Mouse (Mus musculus): Measurements from ENCODE around the gene Krt80. TPM values are rescaled to one million over a fixed set of nuclear protein-coding genes. Genes with fewer than 3 reads are reported as not detected.
A peak's percentile ranks its signal among the peaks of the same experiment; 100 is the strongest.

Gene Krt80
- polyA plus RNA-seq, 1 experiment from 2014 or later, result 0.05 TPM

GRCm38 (mm10) chr15:101320010-101320617 lies 49.8 kb downstream of the Krt80 start:
- no peak overlapping the region for H3K27ac ChIP-seq
- H3K4me1 ChIP-seq, result peaks cover 12% of the 10 kb centered on the region
- no peaks in the 10 kb centered on the region for H3K27me3 ChIP-seq
- WGBS, result 90% methylated on average over 6 of the region's 6 CpGs
- H3K9me3 ChIP-seq (replicated peaks), result no peaks in the 10 kb centered on the region
- no peaks in the 10 kb centered on the region for H3K36me3 ChIP-seq (ENCODE audit: poor library complexity, severe bottlenecking)
- no peak overlapping the region for H3K4me3 ChIP-seq
- no peak overlapping the region for H3K9ac ChIP-seq
- H3K4me2 ChIP-seq, result no peak overlapping the region
- no peak for ATAC-seq

- WGBS, result 67% methylated on average over 14 of the region's 14 CpGs
- no peak overlapping the region for H3K4me2 ChIP-seq
- no peak overlapping the region for H3K9ac ChIP-seq
- H3K36me3 ChIP-seq (ENCODE audit: poor library complexity, severe bottlenecking), result no peaks in the 10 kb centered on the region
- no peak for ATAC-seq
- no peaks in the 10 kb centered on the region for H3K27me3 ChIP-seq
- H3K9me3 ChIP-seq (replicated peaks), result no peaks in the 10 kb centered on the region
- no peak overlapping the region for H3K27ac ChIP-seq
- H3K4me1 ChIP-seq, result peaks cover 12% of the 10 kb centered on the region
- no peak overlapping the region for H3K4me3 ChIP-seq
These were observed 50.8 kb downstream of the Krt80 start for GRCm38 (mm10) chr15:101318889-101319765.

- Histone ChIP-seq H3K27me3 (no peaks in the 10 kb centered on the region), H3K4me1 (peaks cover 12% of the 10 kb centered on the region), H3K9me3 (replicated peaks) (no peaks in the 10 kb centered on the region), H3K36me3 (ENCODE audit: poor library complexity, severe bottlenecking) (no peaks in the 10 kb centered on the region), H3K4me3 (no peak overlapping the region), H3K27ac (no peak overlapping the region), H3K4me2 (no peak overlapping the region), H3K9ac (no peak overlapping the region)
- 81% methylated on average over 2 of the region's 2 CpGs for WGBS
- no peak for ATAC-seq
These were observed 52.0 kb downstream of the Krt80 start for GRCm38 (mm10) chr15:101317814-101318500.

- no peak overlapping the region for H3K27ac ChIP-seq
- H3K27me3 ChIP-seq, result no peaks in the 10 kb centered on the region
- no peaks in the 10 kb centered on the region for H3K36me3 ChIP-seq (ENCODE audit: poor library complexity, severe bottlenecking)
- 87% methylated on average over 18 of the region's 18 CpGs for WGBS
- H3K9ac ChIP-seq, result no peak overlapping the region
- no peak overlapping the region for H3K4me3 ChIP-seq
- no peaks in the 10 kb centered on the region for H3K9me3 ChIP-seq (replicated peaks)
- no peak overlapping the region for H3K4me2 ChIP-seq
- peaks cover 12% of the 10 kb centered on the region for H3K4me1 ChIP-seq
- ATAC-seq, result no peak
These were observed 52.8 kb downstream of the Krt80 start for GRCm38 (mm10) chr15:101316913-101317813.

- peak; percentile 72 for ATAC-seq
- H3K4me1 ChIP-seq, result peaks cover 12% of the 10 kb centered on the region
- WGBS, result 58% methylated on average over 13 of the region's 13 CpGs
- H3K36me3 ChIP-seq (ENCODE audit: poor library complexity, severe bottlenecking), result no peaks in the 10 kb centered on the region
- H3K9me3 ChIP-seq (replicated peaks), result no peaks in the 10 kb centered on the region
- no peak overlapping the region for H3K27ac ChIP-seq
- H3K4me2 ChIP-seq, result peak overlapping the region; percentile 41
- no peak overlapping the region for H3K9ac ChIP-seq
- no peaks in the 10 kb centered on the region for H3K27me3 ChIP-seq
- no peak overlapping the region for H3K4me3 ChIP-seq
These were observed 53.6 kb downstream of the Krt80 start for GRCm38 (mm10) chr15:101316279-101316912.

- Histone ChIP-seq H3K4me2 (peak overlapping the region; percentile 41), H3K36me3 (ENCODE audit: poor library complexity, severe bottlenecking) (no peaks in the 10 kb centered on the region), H3K4me1 (peaks cover 12% of the 10 kb centered on the region), H3K9ac (no peak overlapping the region), H3K27ac (no peak overlapping the region), H3K9me3 (replicated peaks) (no peaks in the 10 kb centered on the region), H3K27me3 (no peaks in the 10 kb centered on the region), H3K4me3 (0 out of 2 replicates have a peak overlapping the region, but pooled peaks have one; percentile 6)
- 3% methylated on average over 11 of the region's 11 CpGs for WGBS
- ATAC-seq, result peak; percentile 92
These were observed 54.1 kb downstream of the Krt80 start for GRCm38 (mm10) chr15:101315832-101316231.

GRCm38 (mm10) chr15:101315378-101315777 lies 54.6 kb downstream of the Krt80 start:
- 75% methylated on average over 4 of the region's 4 CpGs for WGBS
- Histone ChIP-seq H3K27ac (no peak overlapping the region), H3K4me1 (peaks cover 12% of the 10 kb centered on the region), H3K4me3 (0 out of 2 replicates have a peak overlapping the region, but pooled peaks have one; percentile 6), H3K9ac (no peak overlapping the region), H3K9me3 (replicated peaks) (no peaks in the 10 kb centered on the region), H3K36me3 (ENCODE audit: poor library complexity, severe bottlenecking) (no peaks in the 10 kb centered on the region), H3K4me2 (peak overlapping the region; percentile 41; the same call in 1 of the 2 replicates), H3K27me3 (no peaks in the 10 kb centered on the region)
- ATAC-seq, result peak; percentile 39; the same call in 1 of the 2 replicates

- H3K27ac ChIP-seq, result no peak overlapping the region
- no peaks in the 10 kb centered on the region for H3K9me3 ChIP-seq (replicated peaks)
- no peaks in the 10 kb centered on the region for H3K27me3 ChIP-seq
- ATAC-seq, result no peak
- no peak overlapping the region for H3K4me3 ChIP-seq
- 88% methylated on average over 6 of the region's 6 CpGs for WGBS
- H3K4me2 ChIP-seq, result no peak overlapping the region
- peaks cover 16% of the 10 kb centered on the region for H3K4me1 ChIP-seq
- no peak overlapping the region for H3K9ac ChIP-seq
- H3K36me3 ChIP-seq (ENCODE audit: poor library complexity, severe bottlenecking), result no peaks in the 10 kb centered on the region
These were observed 58.0 kb downstream of the Krt80 start for GRCm38 (mm10) chr15:101312006-101312405.

GRCm38 (mm10) chr15:101311087-101311770 lies 58.7 kb downstream of the Krt80 start:
- H3K27me3 ChIP-seq, result no peaks in the 10 kb centered on the region
- H3K4me3 ChIP-seq, result no peak overlapping the region
- peaks cover 8% of the 10 kb centered on the region for H3K4me1 ChIP-seq
- WGBS, result 60% methylated on average over 14 of the region's 15 CpGs
- H3K9ac ChIP-seq, result no peak overlapping the region
- H3K4me2 ChIP-seq, result no peak overlapping the region
- H3K27ac ChIP-seq, result no peak overlapping the region
- no peak for ATAC-seq
- no peaks in the 10 kb centered on the region for H3K9me3 ChIP-seq (replicated peaks)
- no peaks in the 10 kb centered on the region for H3K36me3 ChIP-seq (ENCODE audit: poor library complexity, severe bottlenecking)

- Histone ChIP-seq H3K9ac (no peak overlapping the region), H3K27me3 (no peaks in the 10 kb centered on the region), H3K4me1 (peaks cover 4% of the 10 kb centered on the region; the same call in 1 of the 2 replicates), H3K4me3 (no peak overlapping the region), H3K4me2 (no peak overlapping the region), H3K36me3 (ENCODE audit: poor library complexity, severe bottlenecking) (no peaks in the 10 kb centered on the region), H3K9me3 (replicated peaks) (no peaks in the 10 kb centered on the region), H3K27ac (no peak overlapping the region)
- no peak for ATAC-seq
- 43% methylated on average over 5 of the region's 5 CpGs for WGBS
These were observed 60.5 kb downstream of the Krt80 start for GRCm38 (mm10) chr15:101309493-101309892.
